Mouse (Mus musculus) embryonic facial prominence, embryonic 14.5 days (tissue): Measurements from ENCODE around the gene Flg2. TPM values are rescaled to one million over a fixed set of nuclear protein-coding genes. Genes with fewer than 3 reads are reported as not detected.

Source experiments
- ATAC-seq: fragments of 200-750 bp; cut with Nextera tagmentation; 2 replicates; pipeline ENCODE4 v1.8.0; 2017; ENCODE audit warnings: low read depth, moderate number of reproducible peaks, moderate TSS enrichment
- DNase-seq: peaks from one replicate; pipeline ENCODE4 v3.0.0-alpha.2; 2015; ENCODE audit warnings: low spot score
- H3K27ac ChIP-seq: fragments of 300-500 bp; sonication (generic); replicated peaks from 2 replicates; pipeline ENCODE4 v1.5.1; 2014; ENCODE audit warnings: low read depth, mild to moderate bottlenecking, low read length, moderate library complexity
- H3K27me3 ChIP-seq: fragments of 300-500 bp; sonication (generic); replicated peaks from 2 replicates; pipeline ENCODE4 v1.6.1; 2014; ENCODE audit warnings: low read length; ENCODE audit not compliant: control insufficient read depth, insufficient read depth
- H3K36me3 ChIP-seq: fragments of 300-500 bp; sonication (generic); 2 replicates; pipeline ENCODE4 v1.6.1; 2014; ENCODE audit warnings: low read length, mixed read lengths; ENCODE audit not compliant: control insufficient read depth, insufficient read depth
- H3K4me1 ChIP-seq: fragments of 300-500 bp; sonication (generic); 2 replicates; pipeline ENCODE4 v1.6.1; 2014; ENCODE audit warnings: antibody characterized with exemption, low read length; ENCODE audit not compliant: control insufficient read depth, insufficient read depth
- H3K4me2 ChIP-seq: fragments of 300-500 bp; sonication (generic); 2 replicates; pipeline ENCODE4 v1.6.1; 2014; ENCODE audit warnings: low read depth, mild to moderate bottlenecking, low read length, moderate library complexity, mixed read lengths
- H3K4me3 ChIP-seq: fragments of 300-500 bp; sonication (generic); 2 replicates; pipeline ENCODE4 v1.5.1; 2014; ENCODE audit warnings: low read depth, mild to moderate bottlenecking, low read length
- H3K9ac ChIP-seq: fragments of 300-500 bp; sonication (generic); 2 replicates; pipeline ENCODE4 v1.6.1; 2014; ENCODE audit warnings: low read depth, mild to moderate bottlenecking, low read length, moderate library complexity, mixed read lengths
- H3K9me3 ChIP-seq: fragments of 300-500 bp; sonication (generic); 2 replicates; pipeline ENCODE4 v1.6.1; 2016; ENCODE audit warnings: low read length; ENCODE audit not compliant: control insufficient read depth
- WGBS: fragments of 180-500 bp; shearing (Covaris S2); extraction: QIAGEN DNeasy Blood & Tissue Kit; methylation state at CpG from one replicate; pipeline ENCODE4 v1.1.7; 2014; 5-methylcytosine and 5-hydroxymethylcytosine counted together
- polyA plus RNA-seq: library from polyadenylated mRNA; unstranded; fragments of >200 nt; fragmentation: Nextera tagmentation; extraction: Ambion mirVana; gene quantifications from 2 replicates; pipeline ENCODE4 v1.2.1, GENCODE M21; 2014

Gene Flg2
- 0.04 TPM in 1 of 2 replicates, not detected in the other for polyA plus RNA-seq

DNA sequence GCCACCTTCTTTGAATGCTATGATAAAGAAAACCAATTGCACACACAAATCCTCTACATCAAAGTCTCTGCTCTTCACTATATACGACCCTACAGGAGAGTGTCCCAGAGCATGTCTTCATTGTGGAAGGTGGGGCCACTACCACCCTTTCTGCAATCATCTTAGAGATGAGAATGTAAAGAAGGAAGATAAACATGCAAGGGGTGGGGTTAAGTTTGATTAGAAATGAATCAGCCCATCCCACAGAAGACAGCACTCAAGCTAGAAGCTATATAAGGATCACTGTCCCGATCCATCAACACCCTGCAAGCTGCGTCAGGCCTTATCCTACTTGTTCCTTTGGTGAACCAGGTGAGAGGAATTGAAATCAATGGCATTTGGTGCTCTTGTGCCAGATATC, at the start of gene Flg2:
Gene Flg2, plus strand, starts transcription at position 301 of the 400 bp plus-strand sequence.
- Histone ChIP-seq H3K27ac (no peak within 1 kb of the TSS), H3K36me3 (no peaks in the 10 kb centered on the region), H3K4me2 (no peak within 1 kb of the TSS), H3K4me3 (no peak within 1 kb of the TSS), H3K9ac (no peak within 1 kb of the TSS), H3K9me3 (no peaks in the 10 kb centered on the region), H3K27me3 (no peaks in the 10 kb centered on the region), H3K4me1 (no peaks in the 10 kb centered on the region)
- 87% methylated on average over 3 of the region's 3 CpGs for WGBS
- DNase-seq (no peak), ATAC-seq (no peak)

DNA sequence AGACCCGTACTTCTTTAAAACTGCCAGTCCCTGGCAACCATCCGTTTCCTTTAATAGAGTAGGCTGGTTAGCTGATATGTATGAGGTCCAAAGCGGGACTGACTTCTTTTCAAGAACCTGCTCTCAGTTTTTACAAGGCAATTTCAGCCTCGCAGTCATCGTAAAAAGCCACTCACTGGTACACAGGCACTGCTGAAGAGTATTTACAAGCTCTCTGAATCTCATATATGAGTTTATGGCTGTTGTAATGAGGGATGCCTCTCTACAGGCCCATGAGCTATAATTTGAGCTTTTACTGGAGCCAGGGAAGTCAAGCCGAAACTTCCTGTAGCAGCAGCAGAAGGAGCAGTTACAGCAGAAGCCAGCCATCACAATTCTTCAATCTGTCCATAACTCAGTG, 34.6 kb upstream of the Flg2 start:
- no peak for ATAC-seq
- WGBS, result 74% methylated on average over 6 of the region's 6 CpGs

DNA sequence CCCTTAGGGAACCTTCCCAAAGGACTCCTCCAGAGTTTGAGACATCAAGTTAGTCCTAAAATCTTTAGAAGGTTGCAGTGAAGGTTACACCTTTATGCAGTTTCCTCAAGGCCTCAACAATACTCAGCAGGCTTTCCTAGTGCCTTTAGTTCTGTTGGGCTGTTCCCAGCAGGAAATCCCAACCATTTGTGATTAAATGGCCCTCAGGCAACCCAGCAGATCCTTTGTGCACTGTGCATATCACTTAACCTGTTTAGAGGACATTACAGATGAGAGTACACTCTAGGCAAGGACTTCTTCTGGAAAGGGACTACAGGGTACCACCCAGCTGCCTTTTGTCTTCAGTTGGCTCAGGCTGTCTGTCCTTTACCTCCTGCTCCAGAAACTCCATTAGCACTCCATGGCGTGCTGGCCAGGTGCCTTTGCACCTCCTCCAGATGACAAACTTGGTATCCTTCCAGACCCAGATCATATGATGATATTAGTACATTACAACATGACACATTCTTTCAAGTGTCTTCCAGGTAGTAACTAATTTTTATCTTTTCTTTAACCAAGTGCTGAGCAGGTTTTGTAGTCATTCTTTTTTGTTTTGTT, 34.0 kb upstream of the Flg2 start:
- Histone ChIP-seq H3K4me3 (no peak overlapping the region), H3K4me1 (no peaks in the 10 kb centered on the region), H3K4me2 (no peak overlapping the region), H3K27ac (no peak overlapping the region), H3K9me3 (no peaks in the 10 kb centered on the region), H3K27me3 (no peaks in the 10 kb centered on the region), H3K9ac (no peak overlapping the region), H3K36me3 (no peaks in the 10 kb centered on the region)
- DNase-seq, result no peak
- WGBS, result 44% methylated on average over 1 of the region's 1 CpGs
- no peak for ATAC-seq

More for the DNA sequence above, 34.6 kb upstream of the Flg2 start:
- no peak overlapping the region for H3K4me3 ChIP-seq
- H3K27ac ChIP-seq, result no peak overlapping the region
- H3K36me3 ChIP-seq, result no peaks in the 10 kb centered on the region
- no peak overlapping the region for H3K4me2 ChIP-seq
- no peaks in the 10 kb centered on the region for H3K4me1 ChIP-seq
- DNase-seq, result no peak
- H3K27me3 ChIP-seq, result no peaks in the 10 kb centered on the region
- no peak overlapping the region for H3K9ac ChIP-seq
- H3K9me3 ChIP-seq, result no peaks in the 10 kb centered on the region

DNA sequence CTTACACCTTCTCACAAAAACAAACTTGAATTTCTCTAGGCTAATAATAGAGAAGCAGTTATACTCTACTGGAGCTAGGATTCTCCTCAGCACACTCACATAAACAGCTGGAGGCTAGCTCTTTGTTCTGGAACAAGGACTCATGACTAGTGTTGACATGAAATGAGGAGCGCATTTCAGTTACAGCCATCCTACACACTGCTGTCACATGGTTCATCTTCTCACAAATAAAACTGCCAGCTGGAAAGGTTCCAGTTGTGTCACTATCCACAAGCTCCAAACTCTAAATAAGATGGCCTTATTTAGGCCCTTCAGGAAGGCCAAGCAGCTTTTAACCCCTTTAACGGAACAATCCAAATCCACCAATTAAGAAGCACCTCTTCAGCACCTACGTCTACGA, 16.2 kb upstream of the Flg2 start:
- no peaks in the 10 kb centered on the region for H3K4me1 ChIP-seq

DNA sequence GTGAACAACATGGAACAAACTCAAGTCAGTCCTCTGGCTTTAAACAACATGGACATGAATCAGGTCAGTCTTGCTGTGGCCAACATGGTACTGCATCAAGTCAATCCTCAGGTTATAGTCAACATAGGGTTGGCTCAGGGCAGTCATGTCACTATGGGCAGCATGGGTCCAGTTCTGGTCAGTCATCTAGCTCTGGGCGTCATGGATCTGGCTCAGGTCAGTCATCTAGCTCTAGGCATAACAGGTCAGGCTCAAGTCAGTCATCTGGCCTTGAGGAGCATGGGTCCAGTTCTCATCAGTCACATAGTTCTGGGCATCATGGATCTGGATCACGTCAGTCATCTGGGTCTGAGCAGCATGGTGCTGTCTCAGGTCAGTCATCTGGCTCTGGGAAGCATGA, 4.9 kb downstream of the Flg2 start:
- no peaks in the 10 kb centered on the region for H3K36me3 ChIP-seq
- peaks cover 13% of the 10 kb centered on the region; the same call in 1 of the 2 replicates for H3K9me3 ChIP-seq
- H3K9ac ChIP-seq, result no peak overlapping the region
- ATAC-seq (no peak), DNase-seq (no peak)
- H3K27ac ChIP-seq, result no peak overlapping the region
- no peaks in the 10 kb centered on the region for H3K4me1 ChIP-seq
- H3K4me3 ChIP-seq, result no peak overlapping the region
- no peaks in the 10 kb centered on the region for H3K27me3 ChIP-seq
- 74% methylated on average over 2 of the region's 2 CpGs for WGBS
- H3K4me2 ChIP-seq, result no peak overlapping the region

More for the DNA sequence above, 16.2 kb upstream of the Flg2 start:
- no peak overlapping the region for H3K4me2 ChIP-seq
- H3K36me3 ChIP-seq, result no peaks in the 10 kb centered on the region
- no peaks in the 10 kb centered on the region for H3K9me3 ChIP-seq
- no peaks in the 10 kb centered on the region for H3K27me3 ChIP-seq
- 86% methylated on average over 4 of the region's 4 CpGs for WGBS
- no peak overlapping the region for H3K4me3 ChIP-seq
- H3K9ac ChIP-seq, result no peak overlapping the region
- no peak for ATAC-seq
- H3K27ac ChIP-seq, result no peak overlapping the region
- DNase-seq, result no peak

DNA sequence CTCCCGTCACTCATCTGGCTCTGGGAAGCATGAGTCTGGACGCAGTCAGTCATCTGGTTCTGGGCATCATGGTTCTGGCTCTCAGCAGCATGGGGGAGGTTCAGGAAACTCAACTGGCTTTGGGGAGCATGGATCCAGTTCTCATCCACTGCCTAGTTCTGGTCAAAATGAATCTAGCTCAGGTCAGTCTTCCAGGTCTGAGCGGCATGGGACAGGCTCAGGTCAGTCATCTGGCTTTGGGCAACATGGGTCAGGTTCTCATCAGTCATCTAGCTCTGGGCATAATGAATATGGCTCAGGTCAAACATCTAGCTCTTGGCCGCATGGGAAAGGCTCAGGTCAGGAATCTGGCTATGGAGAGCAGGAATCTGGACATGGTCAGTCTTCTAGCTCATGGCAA, 5.4 kb downstream of the Flg2 start:
- no peak for ATAC-seq
- Histone ChIP-seq H3K9ac (no peak overlapping the region), H3K27me3 (no peaks in the 10 kb centered on the region), H3K9me3 (peaks cover 13% of the 10 kb centered on the region; the same call in 1 of the 2 replicates), H3K4me2 (no peak overlapping the region), H3K4me1 (no peaks in the 10 kb centered on the region), H3K27ac (no peak overlapping the region), H3K4me3 (no peak overlapping the region), H3K36me3 (no peaks in the 10 kb centered on the region)
- 90% methylated on average over 4 of the region's 4 CpGs for WGBS
- no peak for DNase-seq

Other genes starting within 250 kb of the Flg2 start
- gene Lce3d, start 239.9 kb upstream of the Flg2 start, polyA plus RNA-seq, result not detected in 2 replicates
- gene Lce3e, start 230.2 kb upstream of the Flg2 start, polyA plus RNA-seq, result 1.3 and 1.9 TPM in 2 replicates
- 3.2 and 11.5 TPM in 2 replicates for gene Lce3f, start 205.1 kb upstream of the Flg2 start, polyA plus RNA-seq
- gene Crct1, start 181.6 kb upstream of the Flg2 start, polyA plus RNA-seq, result 2.7 and 7.5 TPM in 2 replicates
- gene Lce1m, start 178.2 kb upstream of the Flg2 start, polyA plus RNA-seq, result not detected in 2 replicates
- not detected in 2 replicates for gene Gm4858, start 128.5 kb upstream of the Flg2 start, polyA plus RNA-seq
- gene Crnn, start 52.5 kb upstream of the Flg2 start, polyA plus RNA-seq, result 2.1 TPM in 2 replicates
- gene Flg, start 76.2 kb downstream of the Flg2 start, polyA plus RNA-seq, result 0.22 and 2.3 TPM in 2 replicates
- gene Hrnr, start 122.5 kb downstream of the Flg2 start, polyA plus RNA-seq, result 1.3 and 6.5 TPM in 2 replicates
- 0.71 and 3.3 TPM in 2 replicates for gene Rptn, start 196.4 kb downstream of the Flg2 start, polyA plus RNA-seq
- gene Tchh, start 245.1 kb downstream of the Flg2 start, polyA plus RNA-seq, result 3.4 and 4.2 TPM in 2 replicates